Mouse (Mus musculus) C2C12 (cell line): Measurements from ENCODE around the gene Uhrf1. TPM values are rescaled to one million over a fixed set of nuclear protein-coding genes. Genes with fewer than 3 reads are reported as not detected.

Experiments
- H3K27me3 ChIP-seq: one replicate; pipeline ENCODE4 v1.6.1; 2011; ENCODE audit not compliant: control insufficient read depth, insufficient read depth, insufficient read length
- H3K36me3 ChIP-seq: one replicate; pipeline ENCODE4 v1.6.1; 2011; ENCODE audit not compliant: control insufficient read depth, insufficient read depth
- H3K4me3 ChIP-seq: one replicate; pipeline ENCODE4 v1.5.1; 2011; ENCODE audit warnings: mild to moderate bottlenecking, control low read depth; ENCODE audit not compliant: poor library complexity, insufficient read depth, severe bottlenecking
- H3K79me2 ChIP-seq: one replicate; pipeline ENCODE4 v1.6.1; 2011; ENCODE audit not compliant: control insufficient read depth, insufficient read depth
- H3K79me3 ChIP-seq: one replicate; pipeline ENCODE4 v1.6.1; 2011; ENCODE audit warnings: low read depth, control low read depth
- H3ac ChIP-seq: one replicate; pipeline ENCODE3; 2011; ENCODE audit warnings: low read depth; ENCODE audit not compliant: control insufficient read depth, insufficient read length
- CEBPB ChIP-seq: IDR thresholded peaks from one replicate; pipeline ENCODE4 v1.6.1; 2011; ENCODE audit warnings: low read depth, mild to moderate bottlenecking, control low read depth, moderate library complexity
- CTCF ChIP-seq: IDR thresholded peaks from one replicate; pipeline ENCODE4 v1.5.1; 2011; ENCODE audit not compliant: control insufficient read depth, insufficient read depth, insufficient read length
- FOSL1 ChIP-seq: IDR thresholded peaks from one replicate; pipeline ENCODE4 v1.8.0; 2011; ENCODE audit warnings: mild to moderate bottlenecking, low read length; ENCODE audit not compliant: poor library complexity, insufficient read depth, severe bottlenecking
- MAX ChIP-seq: IDR thresholded peaks from one replicate; pipeline ENCODE4 v1.6.1; 2011; ENCODE audit warnings: mild to moderate bottlenecking, control low read depth
- MYOD1 ChIP-seq: IDR thresholded peaks from one replicate; pipeline ENCODE4 v1.6.1; 2011; ENCODE audit warnings: low read depth; ENCODE audit not compliant: control insufficient read depth, insufficient read length
- MYOG ChIP-seq: IDR thresholded peaks from one replicate; pipeline ENCODE4 v1.6.1; 2011; ENCODE audit not compliant: control insufficient read depth, insufficient read length; ENCODE audit errors: extremely low read depth
- USF1 ChIP-seq: IDR thresholded peaks from one replicate; pipeline ENCODE4 v1.6.1; 2011; ENCODE audit warnings: low read depth, mild to moderate bottlenecking, control low read depth, moderate library complexity
- polyA plus RNA-seq: library from polyadenylated mRNA; unstranded; fragments of >200 nt; fragmentation: generic; extraction: Trizol; gene quantifications from one replicate; pipeline ENCODE4 v1.2.1, GENCODE M21; 2012; ENCODE audit warnings: missing spikeins

Gene Uhrf1
- polyA plus RNA-seq, 1 experiment, result 93.0 TPM

GRCm38 (mm10) chr17:56289371-56290331 lies 13.5 kb upstream of the Uhrf1 start:
- peak; percentile 24 for TF ChIP-seq USF1
- TF ChIP-seq MAX, result no peak
- TF ChIP-seq FOSL1, result no peak
- no peak for TF ChIP-seq MYOD1
- peak; percentile 35 for TF ChIP-seq CEBPB
- TF ChIP-seq MYOG, result no peak
- TF ChIP-seq CTCF, result no peak

DNA sequence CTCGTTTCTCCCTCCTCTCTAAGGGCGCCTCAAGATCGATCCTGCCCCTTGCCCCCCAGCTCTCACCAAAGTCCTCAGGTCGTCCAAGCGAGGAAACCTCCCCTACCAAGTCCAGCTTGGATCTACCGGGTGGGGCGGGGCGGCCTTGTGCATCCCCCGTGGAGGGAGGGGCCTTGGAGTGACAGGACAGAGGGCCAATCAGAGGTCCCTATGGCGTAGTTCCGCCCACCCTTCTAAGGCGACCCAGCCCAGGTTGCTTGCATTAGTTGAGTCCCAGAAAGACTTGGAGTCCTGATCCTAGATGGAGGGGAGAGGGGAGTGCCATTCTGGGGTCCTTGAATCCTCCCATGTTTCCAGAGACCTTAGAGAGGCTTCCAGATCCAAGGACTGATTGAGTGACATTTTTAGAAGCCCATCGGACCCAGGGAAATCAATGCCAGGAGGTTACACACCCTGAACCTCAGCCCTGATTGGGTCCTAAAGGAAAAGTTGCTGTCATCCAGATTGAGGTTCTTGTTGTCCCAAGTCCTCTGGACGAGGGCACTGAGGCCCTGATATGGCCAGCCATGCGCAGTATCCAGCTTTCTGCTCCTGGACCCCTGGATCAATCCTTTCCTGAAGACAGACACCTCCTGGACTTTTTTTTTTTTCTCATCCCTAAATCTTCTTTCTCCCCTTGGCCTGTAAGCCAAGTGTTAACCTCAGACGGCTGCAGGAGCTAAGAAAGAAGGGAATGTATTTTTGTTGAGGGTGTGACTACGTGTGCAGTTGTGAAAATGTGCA lies 12.5 kb upstream of the Uhrf1 start:
- no peak for TF ChIP-seq MAX
- TF ChIP-seq USF1, result no peak
- TF ChIP-seq FOSL1, result no peak
- no peak for TF ChIP-seq CEBPB
- no peak for TF ChIP-seq MYOG
- TF ChIP-seq MYOD1, result no peak
- TF ChIP-seq CTCF, result no peak
- Histone ChIP-seq H3ac (peak overlapping the region; percentile 60), H3K4me3 (peak overlapping the region; percentile 53), H3K27me3 (no peaks in the 10 kb centered on the region), H3K79me2 (peaks cover 16% of the 10 kb centered on the region), H3K79me3 (no peaks in the 10 kb centered on the region), H3K36me3 (peaks cover 4% of the 10 kb centered on the region)

More at GRCm38 (mm10) chr17:56289371-56290331, 13.5 kb upstream of the Uhrf1 start:
- peak overlapping the region; percentile 53 for H3K4me3 ChIP-seq
- peak overlapping the region; percentile 60 for H3ac ChIP-seq
- peaks cover 7% of the 10 kb centered on the region for H3K36me3 ChIP-seq
- no peaks in the 10 kb centered on the region for H3K27me3 ChIP-seq
- no peaks in the 10 kb centered on the region for H3K79me3 ChIP-seq
- peaks cover 16% of the 10 kb centered on the region for H3K79me2 ChIP-seq

DNA sequence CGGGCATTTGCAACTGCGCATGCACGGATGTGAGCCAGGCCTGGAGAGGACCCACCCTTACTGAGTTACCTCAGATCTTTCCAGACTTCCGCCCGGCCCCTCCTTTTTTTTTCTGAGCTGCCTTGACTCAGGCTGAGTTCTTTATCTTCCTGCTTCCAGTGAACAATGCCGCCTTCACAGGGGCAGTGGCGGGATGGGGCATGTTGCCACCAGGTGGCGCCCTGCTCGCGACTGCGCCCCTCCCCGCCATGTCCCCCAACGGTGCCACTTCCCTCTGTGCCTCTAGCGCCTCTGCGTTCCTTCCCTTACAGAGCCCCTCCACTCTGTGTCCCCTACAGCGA lies 12.0 kb upstream of the Uhrf1 start:
- no peaks in the 10 kb centered on the region for H3K79me3 ChIP-seq
- no peak overlapping the region for H3K4me3 ChIP-seq
- no peaks in the 10 kb centered on the region for H3K27me3 ChIP-seq
- TF ChIP-seq MAX (peak; percentile 60), MYOD1 (no peak), CTCF (peak; percentile 99)
- peak overlapping the region; percentile 1 for H3ac ChIP-seq
- peaks cover 16% of the 10 kb centered on the region for H3K79me2 ChIP-seq
- no peaks in the 10 kb centered on the region for H3K36me3 ChIP-seq

DNA sequence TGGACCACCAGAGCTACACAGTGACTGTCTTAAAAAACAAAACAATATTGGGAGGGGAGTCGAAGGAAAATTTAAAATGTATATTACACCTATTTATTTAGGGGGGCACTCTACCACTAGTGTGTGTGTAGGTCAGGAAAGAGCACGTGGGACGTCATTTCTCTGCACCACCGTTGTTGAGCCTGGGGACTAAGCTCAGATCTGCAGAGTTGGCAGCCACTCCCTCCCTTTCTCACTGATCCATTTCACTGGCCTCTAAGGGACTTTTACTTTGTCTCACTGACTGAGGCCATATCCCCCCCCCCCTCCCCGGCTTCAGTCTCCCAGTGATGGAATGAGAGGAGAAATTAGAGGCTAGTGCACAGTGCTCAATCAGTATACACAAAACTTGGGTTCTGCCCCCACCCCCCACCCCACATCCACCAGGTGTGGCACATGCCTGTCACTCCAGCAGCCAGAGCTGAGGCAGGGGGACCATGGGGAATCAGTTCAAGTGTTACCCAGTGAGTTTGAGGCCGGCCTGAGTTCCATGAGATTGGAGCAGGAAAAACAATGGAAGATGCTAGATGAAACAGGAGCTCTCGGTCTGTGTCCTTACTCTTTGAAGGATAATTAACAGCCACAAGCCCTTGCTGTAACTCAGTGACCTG lies 11.2 kb upstream of the Uhrf1 start:
- Histone ChIP-seq H3ac (no peak overlapping the region), H3K27me3 (no peaks in the 10 kb centered on the region), H3K79me2 (peaks cover 16% of the 10 kb centered on the region), H3K36me3 (no peaks in the 10 kb centered on the region), H3K79me3 (no peaks in the 10 kb centered on the region), H3K4me3 (no peak overlapping the region)
- TF ChIP-seq USF1, result no peak
- no peak for TF ChIP-seq MAX
- TF ChIP-seq MYOD1, result no peak
- TF ChIP-seq MYOG, result no peak
- TF ChIP-seq FOSL1, result no peak
- TF ChIP-seq CEBPB, result no peak

DNA sequence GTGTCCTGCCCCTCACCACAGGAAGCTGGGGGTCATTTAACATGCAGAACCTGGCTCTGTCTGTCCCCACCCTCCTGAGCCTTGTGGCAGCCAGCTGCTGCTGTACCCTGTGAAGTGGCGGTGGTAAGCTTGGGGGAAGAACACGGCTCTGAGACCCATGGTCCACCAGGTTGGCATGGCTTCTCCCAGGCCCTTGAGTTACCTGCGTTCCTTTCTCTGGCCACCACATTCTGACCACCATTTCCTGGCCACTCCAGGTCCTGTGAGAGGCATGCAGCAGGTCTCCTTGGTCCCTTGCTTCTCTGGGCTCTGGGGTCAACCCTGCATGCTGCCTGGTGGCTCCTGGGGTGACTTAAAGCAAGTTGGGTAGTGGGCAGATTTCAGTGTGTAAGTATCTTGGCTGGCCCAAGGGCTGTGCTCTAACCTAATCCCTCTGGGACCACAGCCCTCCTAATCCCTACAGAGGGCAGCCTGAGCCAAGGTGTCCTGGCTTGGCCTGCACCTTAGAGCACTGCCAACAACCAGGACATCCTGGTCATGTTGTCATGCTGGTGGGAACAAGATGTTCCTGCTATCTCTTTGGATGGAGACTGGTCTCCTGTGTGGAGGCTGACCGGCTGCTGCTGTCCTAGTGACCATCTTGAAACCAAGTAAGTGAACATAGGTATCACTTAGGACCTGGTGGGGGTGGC lies 10.4 kb upstream of the Uhrf1 start, which contains the start of gene Plin3:
Gene Plin3, minus strand, starts transcription at position 343 of the 692 bp plus-strand sequence.
- TF ChIP-seq FOSL1 (no peak), MYOG (no peak), CEBPB (no peak), USF1 (no peak), CTCF (no peak), MAX (no peak), MYOD1 (no peak)
- Histone ChIP-seq H3ac (no peak within 1 kb of the TSS), H3K27me3 (no peaks in the 10 kb centered on the region), H3K36me3 (no peaks in the 10 kb centered on the region), H3K79me2 (peaks cover 14% of the 10 kb centered on the region), H3K79me3 (no peaks in the 10 kb centered on the region), H3K4me3 (no peak within 1 kb of the TSS)
